Mouse (Mus musculus) brain, embryonic 14.5 days (tissue): ENCODE data around the gene Rif1.

Experiments
- CTCF ChIP-seq: fragments of 200-500 bp; IDR thresholded peaks from 2 replicates; pipeline ENCODE4 v1.5.1; 2012; ENCODE audit warnings: inconsistent platforms, mild to moderate bottlenecking, moderate library complexity, borderline replicate concordance; ENCODE audit not compliant: insufficient read depth, insufficient read length; ENCODE audit errors: extremely low read depth
- POLR2A ChIP-seq: fragments of 200-500 bp; IDR thresholded peaks from 2 replicates; pipeline ENCODE4 v1.6.1; 2012; ENCODE audit warnings: mild to moderate bottlenecking, inconsistent platforms, borderline replicate concordance; ENCODE audit not compliant: poor library complexity, insufficient read depth, insufficient read length, severe bottlenecking; ENCODE audit errors: extremely low read depth

GRCm38 (mm10) chr2:52042132-52042531 lies 30.5 kb upstream of the Rif1 start:
- TF ChIP-seq POLR2A (no peak), CTCF (no peak)
